Mouse (Mus musculus) cerebellum, adult 9-11 months (tissue): ENCODE data around the gene Gm49388.
A peak's percentile ranks its signal among the peaks of the same experiment; 100 is the strongest.
"Not testable (repeated sequence)": the region's sequence is repeated elsewhere in the genome, so short reads cannot be mapped to it uniquely, and the experiment has no call there.

Experiments used
- DNase-seq: peaks from one replicate; pipeline ENCODE4 v3.0.0; 2022

The Gm49388 gene

DNA sequence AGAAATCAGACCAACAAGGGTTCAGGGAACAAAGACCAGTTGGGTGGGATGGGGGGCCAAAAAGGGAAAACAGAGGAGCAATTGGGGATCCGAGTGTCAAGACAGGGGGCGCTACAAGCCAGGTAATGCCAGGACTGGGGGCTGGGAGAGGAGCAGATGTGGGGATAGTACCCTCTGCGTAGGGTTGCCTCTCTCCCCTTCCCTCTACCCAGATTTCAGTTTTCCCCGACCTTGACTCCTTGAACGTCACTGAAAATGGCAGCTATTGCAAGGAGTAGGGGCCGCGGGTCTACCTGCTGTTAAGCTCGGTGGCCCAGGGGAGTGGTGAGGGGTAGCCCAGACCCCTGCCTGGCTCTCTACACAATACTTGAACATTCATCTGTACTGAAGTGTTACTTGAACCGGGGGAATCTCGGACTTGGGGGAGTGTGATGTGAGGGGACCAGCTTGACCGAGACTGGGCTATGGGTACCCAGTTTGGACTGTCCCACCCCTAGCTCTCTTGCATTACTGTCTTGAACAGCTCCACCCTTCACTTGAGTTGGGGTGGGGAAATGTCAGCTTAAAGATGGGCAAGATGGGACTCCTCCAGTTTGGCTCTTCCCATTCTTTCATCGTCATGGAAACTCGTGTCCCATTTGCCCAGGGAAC lies 16.9 kb upstream of the Gm49388 start:
- DNase-seq, result peak; percentile 65

DNA sequence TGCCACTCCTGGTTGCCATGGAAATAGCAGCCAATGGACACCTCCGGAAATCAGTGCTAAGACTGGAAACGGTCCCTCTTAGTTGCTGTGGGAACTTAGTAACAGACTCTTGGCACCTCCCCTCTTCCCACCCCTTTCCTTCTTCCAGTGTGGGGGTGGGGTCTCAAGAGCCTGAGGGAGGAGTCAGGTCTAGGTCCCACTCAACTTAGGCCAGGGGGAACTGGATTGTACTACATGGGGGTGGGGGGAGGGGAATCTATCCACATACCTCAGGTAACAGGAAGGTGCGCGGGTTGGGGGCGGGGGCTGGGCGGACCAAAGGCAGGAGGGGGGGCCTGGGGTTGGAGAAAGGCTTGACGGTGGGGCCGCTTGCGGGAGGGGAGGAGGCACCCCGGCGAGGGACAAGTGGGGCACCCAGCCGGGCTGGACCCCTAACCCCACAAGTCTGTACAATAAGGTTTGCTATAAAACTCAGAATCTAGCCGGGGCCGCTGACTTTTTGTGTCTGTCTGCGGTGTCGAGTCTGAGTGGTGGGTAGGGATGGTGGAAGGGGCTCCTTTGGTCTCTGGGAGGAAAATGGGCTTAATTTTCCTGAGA lies 16.3 kb upstream of the Gm49388 start:
- peak; percentile 94 for DNase-seq

- peak; percentile 87 for DNase-seq
Observed at GRCm38 (mm10) chr7:127769651-127770038, 15.8 kb upstream of the Gm49388 start, which contains the start of gene Orai3. TSS of gene Orai3 (plus strand) at chr7:127769815.

DNA sequence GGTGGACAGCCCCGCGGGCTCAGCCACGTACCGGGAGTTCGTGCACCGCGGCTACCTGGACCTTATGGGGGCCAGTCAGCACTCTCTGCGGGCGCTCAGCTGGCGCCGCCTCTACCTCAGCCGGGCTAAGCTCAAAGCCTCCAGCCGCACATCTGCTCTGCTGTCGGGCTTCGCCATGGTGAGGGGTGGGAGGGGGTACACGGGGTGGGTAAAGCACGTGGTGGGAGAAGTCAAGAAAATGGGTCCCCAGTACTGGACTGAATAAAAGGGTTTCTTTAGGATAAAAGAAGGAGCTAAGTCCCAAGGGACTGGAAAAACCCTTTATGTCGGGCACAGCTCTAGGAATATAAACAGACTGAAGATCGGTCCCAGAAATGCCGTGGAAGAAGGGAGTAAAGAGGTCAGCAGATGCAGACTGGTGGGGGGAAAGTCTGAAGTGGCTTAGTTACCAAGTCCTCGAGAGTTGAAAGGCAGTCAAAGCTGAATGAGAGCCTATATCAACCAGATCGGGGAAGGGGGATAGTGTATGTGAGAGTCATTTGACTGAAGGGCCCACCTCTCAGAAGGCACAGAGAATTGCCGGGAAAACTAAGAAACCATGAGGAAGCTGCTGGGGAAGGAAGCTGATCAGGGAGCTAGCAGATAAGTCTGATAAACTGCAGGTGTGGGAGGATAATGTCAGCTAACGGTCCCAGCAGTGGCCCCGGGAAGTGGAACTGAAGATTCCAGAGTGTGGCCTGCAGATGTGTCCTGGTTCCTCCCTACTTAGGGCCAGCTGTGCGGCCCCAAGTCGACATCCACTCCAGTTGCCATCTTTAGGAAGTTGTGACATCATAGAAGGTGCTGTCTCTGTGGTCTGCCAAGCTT lies 15.1 kb upstream of the Gm49388 start:
- DNase-seq, result peak; percentile 42

DNA sequence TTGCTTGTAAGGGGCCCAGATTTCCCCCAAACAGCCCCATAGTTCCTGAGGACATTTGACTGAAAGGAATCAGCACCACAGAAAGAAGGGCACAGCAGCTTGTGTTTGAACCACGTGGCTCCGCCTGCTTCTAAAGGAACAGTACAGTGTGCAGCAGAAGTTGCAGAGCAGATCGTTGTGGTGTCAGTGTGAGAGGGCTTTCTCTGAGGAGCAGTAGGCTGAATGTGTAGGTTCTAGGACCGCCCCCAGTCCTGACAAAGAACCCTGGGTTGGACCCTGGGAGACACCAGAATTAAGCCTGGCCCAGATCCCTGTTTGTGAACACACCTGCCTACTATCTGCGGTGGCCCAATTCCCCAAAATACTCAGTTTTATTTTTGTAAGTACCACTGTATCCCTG lies 14.1 kb upstream of the Gm49388 start:
- DNase-seq, result peak; percentile 42

- DNase-seq, result no peak
Observed at GRCm38 (mm10) chr7:127772080-127772479, 13.3 kb upstream of the Gm49388 start.

GRCm38 (mm10) chr7:127772557-127772956 lies 12.9 kb upstream of the Gm49388 start:
- no peak for DNase-seq

DNA sequence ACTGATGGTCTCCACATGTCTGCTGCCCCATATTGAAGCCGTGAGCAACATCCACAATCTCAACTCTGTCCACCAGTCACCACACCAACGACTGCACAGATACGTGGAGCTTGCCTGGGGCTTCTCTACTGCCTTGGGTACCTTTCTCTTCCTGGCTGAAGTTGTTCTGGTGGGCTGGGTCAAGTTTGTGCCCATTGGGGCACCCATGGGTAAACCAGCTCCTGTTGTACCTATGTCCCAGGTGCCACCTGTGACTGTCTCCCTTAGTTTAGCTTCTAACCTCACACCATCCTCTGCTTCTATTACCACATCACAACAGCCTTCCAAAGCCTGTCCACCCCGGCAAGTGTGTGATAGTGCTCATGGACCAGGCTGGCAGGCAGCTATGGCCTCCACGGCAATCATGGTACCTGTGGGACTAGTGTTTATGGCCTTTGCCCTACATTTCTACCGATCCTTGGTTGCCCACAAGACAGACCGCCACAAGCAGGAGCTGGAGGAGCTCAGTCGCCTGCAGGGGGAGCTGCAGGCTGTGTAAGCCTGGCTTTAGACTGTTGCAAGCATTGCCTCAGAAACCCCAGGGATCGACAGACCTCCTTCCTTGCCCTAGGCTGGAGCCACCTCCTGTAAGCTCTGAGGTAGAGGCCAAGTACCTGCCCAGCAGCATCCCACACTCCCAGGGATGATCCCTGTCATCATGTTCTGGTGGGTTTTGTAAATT lies 11.6 kb upstream of the Gm49388 start:
- DNase-seq, result peak; percentile 84

GRCm38 (mm10) chr7:127775837-127776236 lies 9.6 kb upstream of the Gm49388 start:
- DNase-seq, result not testable (repeated sequence)

DNA sequence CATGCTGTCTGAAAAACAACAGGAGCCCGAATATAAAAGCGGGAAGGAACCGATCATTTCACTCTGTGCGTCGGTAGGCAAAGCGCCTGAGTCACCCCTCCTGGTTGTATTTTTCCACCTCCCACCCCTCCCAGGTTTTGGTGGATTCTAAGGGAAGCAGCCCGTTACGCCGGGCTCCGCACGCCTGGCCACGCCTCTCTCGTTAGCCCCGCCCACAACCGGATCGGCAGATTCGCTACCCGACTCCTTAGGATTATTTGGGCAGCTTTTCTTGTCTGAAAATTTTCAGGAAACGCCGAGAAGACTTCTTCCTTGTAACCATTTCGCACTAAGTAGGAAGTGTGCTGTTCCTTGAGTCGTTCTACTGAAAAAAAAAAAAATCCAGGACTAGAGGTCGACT lies 9.0 kb upstream of the Gm49388 start, which contains the start of gene Setd1a:
Gene Setd1a (plus strand): TSS at position 245 of the 400 bp plus-strand sequence.
- peak; percentile 91 for DNase-seq

GRCm38 (mm10) chr7:127776878-127777473 lies 8.4 kb upstream of the Gm49388 start:
- DNase-seq, result peak; percentile 98

DNA sequence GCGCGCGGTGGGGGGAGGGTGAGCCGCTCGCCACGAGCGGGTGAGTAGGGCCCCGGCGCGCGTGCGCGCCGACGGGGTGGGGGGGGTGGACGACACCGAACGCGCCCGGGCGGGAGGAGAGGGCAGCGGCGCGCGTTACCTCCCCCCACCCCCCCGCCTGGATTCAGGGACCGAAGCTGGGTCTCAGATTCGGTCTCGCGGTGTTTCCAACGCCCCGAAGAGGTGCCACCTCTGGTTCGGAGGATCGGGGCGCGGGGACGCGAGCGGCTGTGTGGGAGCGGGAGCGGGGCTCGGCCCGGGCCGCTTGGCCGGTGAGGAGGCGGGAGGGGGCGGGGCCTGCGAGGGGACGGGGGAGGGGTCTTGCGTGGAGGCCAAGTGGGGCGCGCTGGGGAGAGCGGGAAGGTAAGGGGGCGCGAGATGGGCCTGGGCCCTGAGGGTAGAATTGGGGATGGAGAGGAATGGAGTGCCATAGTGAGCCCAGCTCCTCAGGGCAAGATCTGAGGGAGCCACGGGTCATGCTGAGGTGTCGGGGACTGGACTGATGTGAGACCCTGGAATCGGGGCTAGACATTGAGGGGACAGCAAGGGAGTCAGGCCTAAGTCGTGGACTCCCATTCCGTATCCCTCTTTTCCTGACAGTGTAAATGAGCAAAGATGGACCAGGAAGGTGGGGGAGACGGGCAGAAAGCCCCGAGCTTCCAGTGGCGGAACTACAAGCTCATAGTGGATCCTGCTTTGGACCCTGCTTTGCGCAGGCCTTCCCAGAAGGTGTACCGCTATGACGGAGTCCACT lies 7.7 kb upstream of the Gm49388 start:
- peak; percentile 78 for DNase-seq

DNA sequence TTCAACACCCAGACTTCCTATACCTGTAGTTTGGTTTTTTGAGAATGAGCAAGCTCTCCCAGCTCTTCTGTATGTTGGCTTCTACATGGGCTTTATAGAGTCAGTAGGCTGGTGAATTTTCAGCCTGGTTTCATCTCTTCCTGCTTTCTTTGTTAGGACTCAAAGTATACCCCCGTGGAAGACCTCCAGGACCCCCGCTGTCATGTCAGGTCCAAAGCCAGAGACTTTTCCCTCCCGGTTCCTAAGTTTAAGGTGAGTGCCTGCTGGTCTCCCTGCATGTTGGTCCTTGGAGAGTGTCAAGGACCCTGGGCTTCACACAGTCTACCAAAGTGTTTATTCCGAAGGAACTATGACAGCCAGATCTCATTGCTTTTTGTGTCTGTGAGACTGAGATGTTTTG lies 7.1 kb upstream of the Gm49388 start:
- peak; percentile 64 for DNase-seq

DNA sequence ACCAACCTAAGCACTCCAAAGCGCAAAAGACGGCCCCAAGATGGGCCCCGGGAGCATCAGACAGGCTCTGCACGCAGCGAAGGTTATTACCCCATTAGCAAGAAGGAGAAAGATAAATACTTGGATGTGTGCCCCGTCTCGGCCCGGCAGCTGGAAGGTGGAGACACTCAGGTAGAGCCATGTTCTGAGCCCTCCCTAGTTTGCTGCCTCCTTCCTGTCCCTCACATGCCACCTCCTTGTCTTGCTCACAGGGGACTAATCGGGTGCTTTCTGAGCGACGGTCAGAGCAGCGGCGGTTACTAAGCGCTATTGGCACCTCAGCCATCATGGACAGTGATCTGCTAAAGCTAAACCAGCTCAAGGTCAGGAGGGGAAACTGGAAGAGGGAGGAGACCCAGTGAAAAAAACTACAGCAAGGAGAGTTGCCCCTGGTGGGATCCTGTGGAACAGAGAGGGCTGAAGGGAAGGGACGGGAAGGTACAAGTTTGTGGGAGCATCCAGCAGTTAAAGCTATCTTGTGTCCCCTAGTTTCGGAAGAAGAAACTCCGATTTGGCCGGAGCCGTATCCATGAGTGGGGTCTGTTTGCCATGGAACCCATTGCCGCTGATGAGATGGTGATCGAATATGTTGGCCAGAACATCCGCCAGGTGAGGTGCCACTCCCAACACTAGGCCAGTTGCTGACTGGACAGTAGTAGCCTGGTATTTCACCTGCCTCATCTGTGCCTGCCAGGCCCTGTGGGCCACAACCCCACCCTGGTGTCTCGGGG lies 11.9 kb downstream of the Gm49388 start:
- peak; percentile 64 for DNase-seq

DNA sequence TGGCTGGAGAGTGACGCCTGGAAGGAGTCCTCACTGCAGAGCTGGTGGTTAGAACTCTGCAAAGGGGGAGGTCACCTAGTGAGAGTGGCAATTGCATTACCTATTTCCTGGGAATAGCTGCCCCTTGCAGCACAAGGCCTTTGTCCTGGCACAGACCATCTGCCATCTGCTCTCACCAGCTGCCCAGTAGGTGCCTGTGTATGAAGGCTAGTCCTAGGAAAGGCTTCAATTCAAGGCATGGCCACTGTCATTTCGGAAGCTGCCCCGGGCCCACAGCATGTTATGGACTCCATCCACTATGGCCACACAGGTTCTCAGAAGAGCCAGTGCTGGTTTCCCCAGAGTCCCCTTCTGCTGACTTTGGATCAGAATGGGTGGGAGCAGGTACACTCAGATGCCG lies 13.2 kb downstream of the Gm49388 start:
- DNase-seq, result peak; percentile 98

- peak; percentile 64 for DNase-seq
Observed at GRCm38 (mm10) chr7:127799211-127799610, 13.8 kb downstream of the Gm49388 start.

- DNase-seq, result peak; percentile 77
Observed at GRCm38 (mm10) chr7:127799738-127800137, 14.3 kb downstream of the Gm49388 start.

DNA sequence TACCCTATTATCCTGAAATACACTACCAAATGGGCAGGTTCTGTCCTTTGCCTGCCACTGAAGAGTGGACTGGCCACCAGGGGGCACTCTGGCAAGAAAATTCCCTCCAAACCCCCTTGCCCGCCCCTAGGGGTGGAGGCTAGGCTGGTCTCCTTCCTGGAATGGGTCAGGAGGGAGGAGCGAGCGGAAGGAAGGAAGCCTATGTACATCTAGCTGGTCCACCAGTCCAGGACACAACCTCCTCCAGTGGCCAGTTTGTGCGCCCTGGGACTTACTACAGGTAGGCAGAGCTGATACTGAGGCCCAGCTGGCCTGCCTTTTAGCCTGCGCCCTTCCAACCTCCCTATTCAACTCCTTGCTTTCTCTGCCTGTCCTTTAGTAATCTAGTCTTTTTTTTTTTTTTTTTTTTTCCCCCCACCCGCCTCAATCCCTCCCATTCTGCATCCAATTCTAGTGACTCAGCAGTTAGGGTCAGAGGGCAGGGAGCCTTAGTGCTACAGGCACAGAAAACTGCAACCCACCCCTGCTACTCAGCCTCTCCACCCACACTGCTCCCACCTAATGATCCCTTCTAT lies 15.1 kb downstream of the Gm49388 start, which contains the start of gene Hsd3b7:
Gene Hsd3b7 (plus strand): TSS at position 170 of the 575 bp plus-strand sequence.
- peak; percentile 91 for DNase-seq

- DNase-seq, result peak; percentile 76
Observed at GRCm38 (mm10) chr7:127801010-127801621, 15.7 kb downstream of the Gm49388 start.

GRCm38 (mm10) chr7:127802313-127802712 lies 16.9 kb downstream of the Gm49388 start:
- DNase-seq, result peak; percentile 92
